Comparison of ENCODE assay signal across 8 mouse cellular contexts in the genomic region with DNA sequence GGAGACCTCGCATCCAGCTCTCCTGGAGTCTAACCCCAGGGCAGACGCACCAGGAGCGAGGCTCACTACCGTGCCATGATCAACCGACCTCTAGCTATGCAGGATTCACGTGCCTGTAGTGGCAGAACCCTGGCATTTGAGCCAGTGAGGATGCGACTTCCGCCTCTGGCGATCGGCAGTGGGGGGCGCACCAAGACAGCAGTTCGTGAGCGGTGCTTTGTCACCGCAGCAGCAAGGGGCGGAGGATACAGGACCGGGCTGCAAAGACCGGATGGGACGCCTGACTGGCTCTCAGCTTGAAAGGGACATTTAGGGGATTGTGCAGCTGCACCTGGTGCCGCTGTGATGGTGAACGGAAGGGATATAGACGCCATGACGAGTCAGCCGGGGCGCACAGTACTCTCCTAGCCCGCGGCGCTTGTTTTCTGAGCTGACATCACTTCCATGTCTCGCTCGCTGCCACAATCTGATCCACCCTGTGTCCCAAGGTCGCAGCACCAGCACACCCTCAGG. TPM values are rescaled to one million over a fixed set of nuclear protein-coding genes. Genes with fewer than 3 reads are reported as not detected.
A peak's percentile ranks its signal among the peaks of the same experiment; 100 is the strongest.
DNase-seq lines count a peak whose midpoint lies in the region; ATAC-seq and TF ChIP-seq lines count a peak whose summit lies in the region.

No protein-coding gene starts in this region.

- H3K4me3 ChIP-seq in embryonic facial prominence, embryonic 10.5 days = peak overlapping the region; percentile 54
- peak overlapping the region; percentile 36 for H3K4me3 ChIP-seq in intestine, postnatal 0 days (ENCODE audit: low read depth, low read length)
- H3K4me3 ChIP-seq in limb, embryonic 10.5 days = peak overlapping the region; percentile 51
- peak overlapping the region; percentile 57 for H3K4me3 ChIP-seq in small intestine, adult 2 months (ENCODE audit: low read depth, low read length)

- 0 out of 2 replicates have a peak, but pooled peaks cover 4% of the 10 kb centered on the region for H3K9me3 ChIP-seq in embryonic facial prominence, embryonic 10.5 days
- no peaks in the 10 kb centered on the region for H3K9me3 ChIP-seq in intestine, postnatal 0 days (ENCODE audit: control insufficient read depth)
- no peaks in the 10 kb centered on the region for H3K9me3 ChIP-seq in limb, embryonic 10.5 days (replicated peaks)

- WGBS in embryonic facial prominence, embryonic 10.5 days = 1% methylated on average over 30 of the region's 30 CpGs
- WGBS in intestine, postnatal 0 days = 1% methylated on average over 30 of the region's 30 CpGs
- under 1% methylated on average over 30 of the region's 30 CpGs for WGBS in limb, embryonic 10.5 days
- 1% methylated on average over 30 of the region's 30 CpGs for WGBS in small intestine, adult 2 months

- no peak for TF ChIP-seq POLR2A in small intestine, adult 2 months (IDR thresholded peaks at IDR 0.05; ENCODE audit: low read depth, low read length)

- peak overlapping the region; percentile 69 for H3K4me2 ChIP-seq in intestine, postnatal 0 days (replicated peaks; ENCODE audit: low read depth)

- H3K4me1 ChIP-seq in embryonic facial prominence, embryonic 10.5 days = peaks cover 11% of the 10 kb centered on the region
- H3K4me1 ChIP-seq in intestine, postnatal 0 days (replicated peaks; ENCODE audit: control insufficient read depth, insufficient read depth, low read length) = no peaks in the 10 kb centered on the region
- H3K4me1 ChIP-seq in limb, embryonic 10.5 days = peaks cover 31% of the 10 kb centered on the region
- H3K4me1 ChIP-seq in small intestine, adult 2 months (ENCODE audit: control insufficient read depth, insufficient read depth, insufficient read length, low read length) = no peaks in the 10 kb centered on the region; the same call in 1 of the 2 replicates

- H3K36me3 ChIP-seq in embryonic facial prominence, embryonic 10.5 days (replicated peaks) = no peaks in the 10 kb centered on the region
- H3K36me3 ChIP-seq in intestine, postnatal 0 days (ENCODE audit: control insufficient read depth, insufficient read depth) = no peaks in the 10 kb centered on the region
- H3K36me3 ChIP-seq in limb, embryonic 10.5 days = no peaks in the 10 kb centered on the region
- H3K36me3 ChIP-seq in small intestine, adult 2 months (ENCODE audit: control insufficient read depth, insufficient read depth, low read length) = no peaks in the 10 kb centered on the region

- peaks cover 97% of the 10 kb centered on the region for H3K27me3 ChIP-seq in embryonic facial prominence, embryonic 10.5 days (replicated peaks; ENCODE audit: low read depth, poor library complexity, severe bottlenecking)
- H3K27me3 ChIP-seq in intestine, postnatal 0 days (replicated peaks; ENCODE audit: control insufficient read depth, insufficient read depth, low read length) = peaks cover 70% of the 10 kb centered on the region
- H3K27me3 ChIP-seq in limb, embryonic 10.5 days (ENCODE audit: low read depth, poor library complexity, severe bottlenecking) = peaks cover 96% of the 10 kb centered on the region
- peaks cover 37% of the 10 kb centered on the region for H3K27me3 ChIP-seq in small intestine, adult 2 months (ENCODE audit: control insufficient read depth, insufficient read depth, low read length)

- peak; percentile 88 for TF ChIP-seq CTCF in intestine, postnatal 0 days (IDR thresholded peaks at IDR 0.05; ENCODE audit: low read depth)
- TF ChIP-seq CTCF in small intestine, adult 2 months (IDR thresholded peaks at IDR 0.05; ENCODE audit: extremely low read depth, insufficient read length, insufficient replicate concordance, low read depth, low read length) = peak; percentile 44; the same call in 1 of the 2 replicates

- peak; percentile 49 for ATAC-seq in activated CD4-positive, CD25-positive, alpha-beta regulatory T cell, adult 4 months
- peak; percentile 65 for ATAC-seq in intestine, postnatal 0 days

- DNase-seq in embryonic facial prominence, embryonic 10.5 days (ENCODE audit: low spot score) = peak; percentile 78
- DNase-seq in heart, adult 18-20 months = peak; percentile 55 to 75
- DNase-seq in limb, embryonic 10.5 days (ENCODE audit: low spot score) = peak; percentile 74
- DNase-seq in mesoderm, embryonic 11.5 days (ENCODE audit: low read depth, low spot score) = peak; percentile 77
- DNase-seq in adipocyte (ENCODE audit: low spot score) = no peak

- H3K27ac ChIP-seq in embryonic facial prominence, embryonic 10.5 days (replicated peaks) = no peak overlapping the region
- no peak overlapping the region for H3K27ac ChIP-seq in intestine, postnatal 0 days (ENCODE audit: low read depth, low read length)
- peak overlapping the region; percentile 72 for H3K27ac ChIP-seq in limb, embryonic 10.5 days
- H3K27ac ChIP-seq in small intestine, adult 2 months (ENCODE audit: insufficient read depth, low read depth, low read length) = no peak overlapping the region

- no peak overlapping the region for H3K9ac ChIP-seq in intestine, postnatal 0 days (ENCODE audit: low read depth, low read length)

RNA-seq across cellular contexts. Expression of a gene that starts 7.4 kb away (rescaled TPM):
- not detected for polyA plus RNA-seq in activated CD4-positive, CD25-positive, alpha-beta regulatory T cell, adult 4 months (2017; shearing (Covaris generic))
- 0.19 and 0.80 TPM in 2 replicates for polyA plus RNA-seq in embryonic facial prominence, embryonic 10.5 days (2016; fragmentation: Nextera tagmentation; extraction: Ambion mirVana)
- not detected for total RNA-seq in heart, adult 18-20 months (2021)
- polyA plus RNA-seq in intestine, postnatal 0 days (2015; fragmentation: Nextera tagmentation; extraction: Ambion mirVana) = 0.04 TPM in 1 of 2 replicates, not detected in the other
- polyA plus RNA-seq in limb, embryonic 10.5 days (2016; fragmentation: Nextera tagmentation; extraction: Ambion mirVana) = 1.4 and 3.7 TPM in 2 replicates
- polyA plus RNA-seq in small intestine, adult 2 months (2012; rRNA removed) = not detected in 2 replicates

RNA-seq across cellular contexts. Expression of a gene that starts 45.3 kb away (rescaled TPM):
- polyA plus RNA-seq in activated CD4-positive, CD25-positive, alpha-beta regulatory T cell, adult 4 months (2017; shearing (Covaris generic)) = not detected
- polyA plus RNA-seq in embryonic facial prominence, embryonic 10.5 days (2016; fragmentation: Nextera tagmentation; extraction: Ambion mirVana) = not detected in 2 replicates
- not detected for total RNA-seq in heart, adult 18-20 months (2021)
- not detected in 2 replicates for polyA plus RNA-seq in intestine, postnatal 0 days (2015; fragmentation: Nextera tagmentation; extraction: Ambion mirVana)
- 2.7 and 11.1 TPM in 2 replicates for polyA plus RNA-seq in limb, embryonic 10.5 days (2016; fragmentation: Nextera tagmentation; extraction: Ambion mirVana)
- not detected in 2 replicates for polyA plus RNA-seq in small intestine, adult 2 months (2012; rRNA removed)
